Mouse (Mus musculus): ENCODE data around the gene Arpc2. TPM values are rescaled to one million over a fixed set of nuclear protein-coding genes. Genes with fewer than 3 reads are reported as not detected.
A peak's percentile ranks its signal among the peaks of the same experiment; 100 is the strongest.
"Not testable (repeated sequence)": the region's sequence is repeated elsewhere in the genome, so short reads cannot be mapped to it uniquely, and the experiment has no call there.

Gene Arpc2
- polyA plus RNA-seq, 1 experiment, result 235 TPM

DNA sequence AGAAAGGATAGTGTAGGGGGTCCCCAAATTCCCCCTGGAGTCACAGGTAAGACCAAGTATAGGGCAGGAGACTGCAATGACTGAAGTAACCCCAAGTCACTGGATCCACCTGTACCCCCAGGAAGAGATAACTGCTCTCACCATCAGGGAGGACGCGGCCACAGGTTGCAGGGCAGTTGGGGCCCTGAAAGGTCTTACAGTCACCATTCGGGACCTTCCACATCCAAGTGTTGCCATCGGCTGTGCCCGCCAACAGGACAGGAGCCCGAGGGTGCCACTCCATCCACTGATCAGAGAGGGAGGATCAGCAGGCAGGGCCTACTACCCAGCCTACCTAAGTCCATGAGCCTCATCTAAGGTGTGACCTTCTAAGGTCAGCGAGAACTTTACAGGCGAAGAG is 46.0 kb downstream of the Arpc2 start:
- no peak for DNase-seq (ENCODE audit: extremely low spot score in 1 of 2, low spot score in 1 of 2)

DNA sequence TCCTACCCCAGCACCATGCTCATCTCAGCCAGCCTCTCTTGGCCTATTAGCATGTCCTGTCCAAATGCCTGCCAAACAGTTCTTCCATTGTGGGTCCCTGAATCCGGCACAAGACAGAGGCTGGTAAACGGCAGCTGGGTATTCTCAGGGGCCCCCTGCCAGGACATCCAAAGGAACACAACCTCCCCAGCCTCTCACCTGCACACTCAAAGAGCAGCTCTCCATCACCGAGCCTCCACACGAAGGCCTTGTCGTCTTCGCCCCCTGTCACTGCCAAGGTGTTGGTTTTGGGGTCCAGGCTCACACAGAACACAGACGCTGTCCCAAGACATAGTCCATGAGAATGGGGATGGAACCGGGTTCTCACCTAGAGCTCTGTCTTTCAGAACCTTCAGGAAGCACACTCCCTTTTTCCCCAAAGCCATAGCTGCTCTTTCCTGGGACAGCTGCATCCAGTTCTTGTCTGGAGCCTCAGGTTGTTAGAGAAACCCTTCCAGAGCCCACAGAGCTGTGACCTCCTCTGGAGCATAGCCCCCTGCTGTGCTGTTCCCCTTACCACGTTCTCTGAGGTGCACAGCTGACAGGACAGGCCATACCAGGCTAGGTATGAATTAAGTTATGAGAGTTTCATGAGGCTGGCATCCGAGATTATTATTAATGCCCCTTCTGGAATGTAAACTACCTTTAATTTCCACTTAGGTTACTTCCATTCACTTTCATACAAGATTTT is 47.2 kb downstream of the Arpc2 start:
- no peak for DNase-seq (ENCODE audit: extremely low spot score in 1 of 2, low spot score in 1 of 2)

DNA sequence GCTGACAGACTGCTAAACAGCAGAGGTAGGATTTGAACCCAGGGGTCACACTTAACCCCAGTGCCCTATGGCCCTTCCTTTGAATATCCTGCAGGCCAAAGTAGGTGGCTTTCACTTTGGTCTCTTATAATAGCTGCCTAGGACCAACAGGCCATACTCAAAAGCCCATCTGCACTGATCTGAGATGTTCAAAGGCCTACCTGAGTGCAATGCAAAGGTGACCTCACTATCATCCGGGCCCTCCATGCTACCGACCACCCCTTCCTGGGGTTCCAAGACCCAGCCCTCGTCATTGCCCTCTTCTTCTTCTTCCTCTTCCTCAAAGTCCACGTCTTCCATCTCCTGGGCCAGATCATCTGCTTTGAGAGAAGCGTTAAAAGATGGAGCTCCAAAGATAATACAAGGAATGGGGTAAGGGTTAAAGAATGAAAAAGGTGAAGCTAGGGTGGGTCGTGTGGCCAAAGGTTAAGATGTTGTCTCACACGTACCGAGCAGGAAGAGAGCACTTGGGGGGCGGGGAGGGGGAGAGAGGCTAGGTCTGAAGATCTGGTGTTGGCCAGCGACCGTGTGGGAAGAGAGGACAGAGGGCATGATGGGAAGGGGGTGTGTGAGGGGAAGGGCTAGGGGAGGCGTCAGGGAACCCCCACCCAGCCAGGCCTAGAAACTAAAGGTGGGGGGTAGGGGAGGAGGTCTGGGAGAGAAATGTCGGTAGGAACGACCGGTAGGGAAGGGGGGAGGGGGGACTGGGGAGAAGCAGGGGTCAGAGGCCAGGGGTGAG is 48.0 kb downstream of the Arpc2 start:
- DNase-seq (ENCODE audit: extremely low spot score in 1 of 2, low spot score in 1 of 2), result peak in 1 of 2 experiments; percentile 55

DNA sequence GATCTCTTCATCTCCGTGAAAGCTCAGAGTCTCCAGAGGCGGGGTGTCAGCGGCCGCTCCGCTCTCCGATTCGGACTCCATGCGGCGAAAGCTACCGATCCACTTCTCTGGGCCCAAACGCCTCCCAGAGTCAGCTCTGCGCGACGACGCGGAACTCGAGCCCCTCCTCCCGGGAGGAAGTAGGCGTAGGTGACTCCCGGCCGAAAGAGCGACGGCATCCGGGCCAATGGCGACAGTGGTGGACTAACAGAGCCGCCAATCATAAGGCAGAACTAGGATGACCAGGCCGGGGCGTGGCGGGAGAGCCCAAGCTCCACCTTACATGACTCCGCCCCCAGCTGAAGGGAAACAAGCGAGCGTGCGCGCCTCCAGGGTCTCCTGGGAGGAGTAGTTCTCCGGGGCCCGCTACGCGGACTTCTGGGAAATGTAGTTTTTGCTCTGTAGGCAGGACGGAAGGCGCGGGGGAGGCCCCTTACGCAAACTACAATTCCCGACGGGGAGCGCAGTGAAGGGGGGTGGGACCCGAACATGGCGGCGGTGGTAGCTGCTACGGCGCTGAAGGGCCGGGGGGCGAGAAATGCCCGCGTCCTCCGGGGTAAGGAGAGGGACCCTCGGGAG is 48.8 kb downstream of the Arpc2 start, which contains the start of the genes Aamp and Pnkd:
Gene Aamp, minus strand, starts transcription at position 196 of the 618 bp plus-strand sequence.
Gene Pnkd, plus strand, starts transcription at position 388 of the 618 bp plus-strand sequence.
- DNase-seq (ENCODE audit: extremely low spot score in 1 of 2, low spot score in 1 of 2), result peak; percentile 100

DNA sequence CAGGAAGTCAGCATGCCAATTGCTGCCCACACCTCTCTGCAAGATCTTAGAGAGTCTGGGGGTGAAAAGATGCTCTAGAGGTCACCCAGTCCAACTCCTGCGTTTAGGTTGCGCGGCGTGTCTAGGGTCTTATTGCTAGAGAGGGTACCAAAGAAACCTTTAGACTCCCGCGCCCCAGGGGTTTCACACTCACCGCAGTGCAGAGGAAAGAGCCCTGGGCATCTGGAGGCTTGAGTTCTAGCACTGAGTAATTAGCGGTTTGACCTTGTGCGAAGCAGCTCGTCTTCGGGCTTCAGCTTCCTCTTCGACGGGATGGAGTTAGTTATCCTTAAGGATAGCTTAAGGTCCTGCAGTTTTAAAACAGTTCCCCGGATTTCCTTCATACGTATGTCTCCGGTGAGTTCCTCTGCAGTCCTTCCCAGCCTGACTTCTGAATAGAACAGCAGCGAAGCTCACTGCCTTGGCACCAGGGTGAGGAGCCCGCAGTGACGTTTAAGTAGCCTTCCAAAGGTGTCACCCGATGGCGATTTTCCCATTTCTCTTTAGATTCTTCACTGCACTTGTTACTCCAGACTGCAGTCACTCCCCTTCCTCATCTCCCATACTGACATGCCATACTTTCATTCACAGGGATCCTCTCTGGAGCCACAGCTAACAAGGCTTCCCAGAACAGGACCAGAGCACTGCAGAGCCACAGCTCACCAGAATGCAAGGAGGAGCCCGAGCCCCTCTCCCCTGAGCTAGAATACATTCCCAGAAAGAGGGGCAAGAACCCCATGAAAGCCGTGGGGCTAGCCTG is 49.5 kb downstream of the Arpc2 start:
- peak in 1 of 2 experiments; percentile 28 for DNase-seq (ENCODE audit: extremely low spot score in 1 of 2, low spot score in 1 of 2)

DNA sequence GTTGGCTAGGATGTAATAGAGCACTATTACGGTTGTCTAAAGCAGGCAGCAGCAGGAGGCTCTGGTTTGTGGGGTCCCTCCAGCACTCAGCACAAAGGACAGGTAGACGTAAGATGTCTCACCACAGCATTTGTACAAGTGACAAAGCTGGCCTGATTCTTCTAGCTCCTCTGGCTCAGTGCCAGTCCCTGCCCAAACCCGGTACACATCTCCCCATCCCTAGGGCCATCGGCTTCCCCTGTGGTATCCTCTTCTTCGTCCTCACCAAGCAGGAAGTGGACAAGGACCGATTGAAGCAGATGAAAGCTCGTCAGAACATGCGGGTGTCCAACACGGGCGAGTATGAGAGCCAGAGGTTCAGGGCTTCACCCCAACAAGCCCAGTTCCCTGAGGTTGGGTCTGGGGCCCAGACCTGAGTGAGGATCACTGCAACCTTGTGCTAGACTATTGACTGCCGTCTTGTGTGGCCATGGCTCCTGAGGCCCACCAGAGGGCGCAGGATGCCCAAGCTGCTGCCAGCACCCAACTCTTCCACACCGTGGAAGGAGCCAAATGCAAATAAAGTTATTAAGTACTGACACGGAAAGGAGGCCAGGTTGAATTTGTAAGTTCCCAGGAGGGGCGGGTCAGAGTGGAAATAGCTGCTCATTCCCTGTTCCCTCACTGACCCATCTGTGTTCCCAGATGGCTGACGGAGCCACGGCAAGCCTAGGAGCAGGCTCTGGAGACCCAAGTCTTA is 51.2 kb downstream of the Arpc2 start:
- DNase-seq (ENCODE audit: extremely low spot score in 1 of 2, low spot score in 1 of 2), result not testable (repeated sequence)

DNA sequence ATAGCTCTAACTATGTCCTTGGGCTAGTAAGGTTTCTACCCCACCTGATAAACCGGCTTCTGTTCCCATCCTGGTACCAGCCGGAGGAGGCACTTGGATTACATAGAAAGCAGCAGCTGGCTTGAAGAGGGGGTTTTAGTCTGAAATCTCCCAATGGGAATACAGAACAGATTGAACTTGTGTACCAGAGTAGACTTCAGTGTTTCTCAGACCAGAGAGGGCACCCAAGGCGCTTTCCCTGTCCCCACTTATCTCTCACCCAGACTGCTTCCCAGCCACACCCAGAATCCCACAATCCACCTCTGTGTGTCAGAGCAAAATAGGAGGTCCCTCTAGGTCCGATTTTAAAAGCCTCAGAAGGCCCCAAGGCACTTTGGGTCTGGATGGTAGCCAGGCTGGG is 52.4 kb downstream of the Arpc2 start:
- no peak for DNase-seq (ENCODE audit: extremely low spot score in 1 of 2, low spot score in 1 of 2)

DNA sequence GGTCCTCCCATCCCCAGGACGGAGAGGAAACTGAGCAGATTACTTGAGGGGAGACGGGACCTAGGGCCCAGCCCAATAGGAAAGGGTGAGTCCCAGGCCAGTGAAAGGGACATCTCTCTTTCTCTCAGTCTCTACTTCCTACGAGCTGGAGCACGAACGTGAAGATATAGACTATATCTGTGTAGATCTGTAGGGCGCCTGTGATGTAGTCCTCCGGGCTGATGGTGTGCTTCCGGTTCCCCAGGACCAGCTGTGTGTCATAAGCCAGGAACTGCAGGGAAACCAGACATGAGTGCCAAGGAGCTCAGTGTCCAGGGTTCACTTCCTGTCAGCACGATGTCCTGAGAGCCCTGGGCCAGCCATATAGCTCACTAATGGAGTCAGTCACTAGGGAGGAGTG is 53.4 kb downstream of the Arpc2 start:
- no peak for DNase-seq (ENCODE audit: extremely low spot score in 1 of 2, low spot score in 1 of 2)

DNA sequence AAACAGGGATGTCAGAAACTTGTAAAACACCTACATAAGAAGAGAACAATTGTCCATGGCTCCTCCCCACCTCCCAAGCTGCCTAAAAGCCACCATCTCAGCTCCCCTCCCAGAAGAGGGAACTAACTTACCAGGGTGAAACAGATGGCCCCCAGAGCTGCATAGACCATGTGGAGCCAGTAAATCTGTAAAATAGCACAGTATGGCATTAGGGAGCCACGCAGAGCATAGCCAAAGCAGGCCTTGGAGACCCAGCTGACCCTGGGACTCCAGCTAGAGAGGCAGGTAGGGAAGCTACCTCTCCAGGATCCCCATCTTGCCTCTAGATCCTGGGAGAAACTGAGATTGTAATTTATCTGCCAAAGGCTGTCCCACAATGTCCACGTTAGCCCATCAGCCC is 53.9 kb downstream of the Arpc2 start:
- no peak for DNase-seq (ENCODE audit: extremely low spot score in 1 of 2, low spot score in 1 of 2)

DNA sequence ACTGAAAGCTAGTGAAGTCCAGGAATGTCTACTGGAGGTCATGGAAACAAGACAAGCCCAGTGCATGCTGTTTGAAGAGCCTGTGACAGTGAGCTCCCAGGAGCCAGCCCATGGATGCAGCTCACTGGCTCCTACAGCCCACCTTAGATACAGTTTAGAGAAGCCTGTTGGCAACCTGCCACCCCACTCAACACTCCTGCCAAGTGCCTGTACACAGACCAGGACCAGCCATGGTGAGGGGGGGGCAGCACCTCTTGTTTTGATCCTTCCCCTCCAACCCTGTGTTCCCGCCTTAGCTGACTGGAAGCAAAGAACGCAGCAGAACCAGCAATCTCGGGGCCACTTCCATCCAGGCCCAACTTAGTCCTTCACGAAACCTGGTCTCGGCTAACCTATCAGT is 54.3 kb downstream of the Arpc2 start:
- DNase-seq (ENCODE audit: extremely low spot score in 1 of 2, low spot score in 1 of 2), result no peak

DNA sequence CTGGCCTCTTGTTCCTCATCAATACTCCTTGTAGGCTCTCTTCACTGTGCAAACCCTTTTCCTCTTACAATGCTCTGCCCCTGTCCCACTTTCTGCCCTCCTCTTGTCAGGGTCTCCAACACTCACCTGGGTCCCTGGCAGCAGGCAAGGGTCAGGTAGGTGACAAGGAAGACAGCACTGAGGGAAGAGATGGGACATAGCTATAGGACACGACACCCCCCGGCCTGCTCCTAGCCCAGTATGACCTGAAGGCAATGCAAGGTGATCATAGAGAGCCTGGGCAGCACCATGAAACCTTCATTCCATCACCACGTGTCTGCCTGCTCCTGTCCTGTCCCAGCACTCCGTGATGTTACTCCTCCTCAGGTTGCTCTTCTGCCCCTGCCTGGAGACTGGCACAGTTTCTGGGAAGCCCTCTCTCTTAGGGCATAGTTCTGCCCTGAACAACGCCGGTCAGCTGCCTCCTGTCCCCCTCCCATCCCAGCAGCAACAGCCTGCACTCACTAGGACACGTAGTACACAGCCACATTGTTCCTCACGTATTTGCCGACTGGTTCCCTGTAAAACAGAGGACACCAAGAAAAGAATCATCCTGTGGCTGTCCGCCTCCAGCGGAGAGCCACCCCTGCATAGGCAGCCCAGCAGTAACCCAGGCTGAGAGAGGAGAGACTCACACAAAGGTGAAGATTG is 56.6 kb downstream of the Arpc2 start:
- no peak for DNase-seq (ENCODE audit: extremely low spot score in 1 of 2, low spot score in 1 of 2)

DNA sequence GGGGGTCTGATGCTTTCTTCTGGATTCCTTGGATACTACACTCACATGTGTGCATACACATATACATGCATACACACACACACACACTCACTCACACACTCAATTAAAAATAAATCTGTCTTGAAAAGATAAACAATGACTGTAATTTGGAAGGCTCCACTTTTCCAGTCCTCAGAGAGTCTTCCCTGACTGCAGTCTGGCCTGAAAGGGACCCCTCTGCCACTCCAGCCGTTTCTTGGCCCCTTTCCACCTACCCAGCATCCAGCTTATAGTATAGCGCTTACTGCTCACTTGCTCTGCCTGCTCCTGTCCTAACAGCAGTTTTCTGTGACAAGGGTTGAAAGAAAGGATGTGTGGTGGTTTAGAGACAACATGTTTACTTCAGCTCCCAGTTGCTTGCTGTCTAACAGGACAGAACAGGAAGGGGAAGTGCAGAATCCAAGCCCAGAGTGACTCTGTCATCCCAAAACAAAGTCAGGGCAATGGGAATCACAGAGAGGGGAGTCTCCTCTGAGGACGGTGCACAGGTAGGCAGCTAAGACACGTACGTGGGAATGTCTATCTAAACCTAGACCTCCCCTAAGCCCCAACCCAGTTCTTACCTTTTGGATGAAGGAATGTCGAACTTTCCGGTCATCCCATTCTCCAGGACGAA is 57.5 kb downstream of the Arpc2 start:
- no peak for DNase-seq (ENCODE audit: extremely low spot score in 1 of 2, low spot score in 1 of 2)

DNA sequence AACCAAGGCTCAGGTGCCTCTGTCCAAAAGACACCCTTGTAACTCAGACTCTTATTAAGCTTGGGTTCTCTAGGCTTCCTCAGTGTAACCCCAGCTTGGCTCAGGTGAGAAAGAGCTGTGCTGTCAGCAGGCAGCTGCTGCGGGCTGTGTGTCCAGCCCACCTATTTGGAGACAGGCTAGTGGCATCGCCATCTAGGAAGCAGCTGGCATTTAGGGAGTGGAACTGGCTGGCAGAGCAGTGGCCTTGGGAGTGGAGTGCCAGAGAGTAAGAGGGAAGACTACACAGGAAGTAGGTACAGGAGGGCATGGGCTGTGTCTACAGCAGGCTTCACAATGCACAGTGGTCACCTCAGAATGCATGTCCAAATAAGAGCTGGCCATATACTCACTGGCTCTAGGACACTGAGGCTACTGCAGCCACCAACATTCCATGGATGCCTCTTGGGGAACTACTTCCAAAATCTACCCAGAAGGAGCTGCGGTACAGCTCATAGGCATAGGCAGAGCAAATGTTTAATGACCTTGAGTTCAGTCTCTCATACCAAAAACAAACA is 58.3 kb downstream of the Arpc2 start:
- no peak for DNase-seq (ENCODE audit: extremely low spot score in 1 of 2, low spot score in 1 of 2)

DNA sequence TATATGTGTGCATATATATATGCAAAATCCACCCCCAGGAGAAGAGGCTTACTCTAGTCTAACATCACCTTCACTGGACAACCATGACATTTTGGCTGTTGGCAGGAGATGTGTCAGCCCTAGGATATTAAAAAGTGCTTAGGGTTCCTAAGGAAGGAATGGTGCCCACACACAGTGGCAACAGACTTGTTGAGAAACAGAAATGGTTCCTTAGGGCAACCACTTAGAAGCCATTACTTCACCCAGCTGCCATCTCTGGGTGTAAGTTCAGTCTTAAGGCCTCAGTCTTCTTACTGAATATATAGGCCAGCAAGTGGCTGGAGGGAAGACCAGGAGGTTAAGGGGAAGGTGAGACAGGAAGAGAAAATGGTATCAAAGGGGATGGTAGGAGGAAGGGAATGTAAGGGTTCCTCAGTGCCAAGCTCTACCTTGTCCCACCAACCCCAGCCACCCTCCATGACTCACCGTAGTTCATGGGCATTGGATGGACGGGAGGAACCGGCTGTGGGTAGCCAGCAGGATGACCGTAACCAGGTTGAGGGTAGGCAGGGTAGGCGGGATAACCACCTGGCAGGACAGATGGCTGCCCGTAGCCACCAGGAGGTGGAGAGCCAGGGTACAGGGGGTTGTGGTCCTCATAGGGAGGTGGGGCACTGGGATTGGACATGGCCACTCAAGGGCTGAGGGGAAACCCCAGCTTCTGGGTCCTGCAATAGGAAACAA is 59.0 kb downstream of the Arpc2 start:
- DNase-seq (ENCODE audit: extremely low spot score in 1 of 2, low spot score in 1 of 2), result no peak

DNA sequence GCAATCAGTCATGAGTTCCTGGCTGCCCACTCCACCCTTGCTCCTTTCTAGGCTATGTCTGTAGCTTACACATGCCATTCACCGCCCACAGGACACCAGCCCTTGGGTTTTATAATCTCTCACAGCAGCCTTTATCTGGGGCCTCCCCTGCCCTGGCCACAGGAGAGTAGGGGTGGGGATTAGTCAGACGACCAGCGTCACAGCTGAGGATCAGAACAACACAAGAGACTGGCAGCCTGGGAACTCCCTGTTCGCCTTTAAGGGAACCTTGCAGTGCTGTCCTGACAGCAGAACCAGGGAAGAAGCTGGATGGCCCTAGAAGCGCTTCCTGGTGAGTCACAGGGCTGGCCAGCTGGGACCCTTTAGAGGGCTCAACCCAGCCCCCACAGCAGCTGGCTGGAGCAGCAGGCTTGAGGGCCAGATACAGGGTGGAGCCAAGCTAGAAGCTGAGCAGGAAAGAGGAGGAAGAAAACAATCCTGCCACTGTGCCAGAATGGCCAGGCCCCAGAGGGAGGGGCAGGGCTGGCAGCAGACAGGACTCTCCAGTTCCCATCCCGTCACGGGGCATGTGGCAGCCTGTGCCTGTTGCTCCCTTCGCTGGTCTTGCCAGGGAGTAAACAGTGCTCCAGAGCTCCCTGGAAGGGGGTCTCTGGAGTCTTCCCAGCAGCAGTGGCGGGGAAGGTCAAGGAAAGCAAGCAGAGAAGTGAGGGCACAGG is 59.7 kb downstream of the Arpc2 start:
- DNase-seq (ENCODE audit: extremely low spot score in 1 of 2, low spot score in 1 of 2), result peak; percentile 86 to 88

DNA sequence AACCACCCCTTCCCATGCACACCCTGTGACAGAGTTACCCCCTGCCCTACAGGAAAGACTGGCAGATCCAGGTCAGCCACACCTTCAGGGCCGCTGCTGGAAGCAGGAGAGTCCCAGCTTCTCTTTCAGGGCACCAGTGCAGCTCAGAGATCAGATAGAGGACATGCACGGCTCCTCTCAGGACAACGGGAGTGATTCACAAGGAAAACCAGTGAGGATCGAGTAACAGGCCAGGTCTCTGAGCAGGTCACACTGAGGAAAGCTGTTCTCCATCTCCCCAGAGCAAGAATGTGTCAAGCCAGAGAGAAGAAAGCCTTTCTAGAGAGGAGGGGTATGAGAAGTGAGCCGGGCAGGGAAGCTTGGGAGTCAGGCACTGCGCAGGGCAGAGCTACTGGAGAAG is 60.6 kb downstream of the Arpc2 start:
- no peak for DNase-seq (ENCODE audit: extremely low spot score in 1 of 2, low spot score in 1 of 2)

DNA sequence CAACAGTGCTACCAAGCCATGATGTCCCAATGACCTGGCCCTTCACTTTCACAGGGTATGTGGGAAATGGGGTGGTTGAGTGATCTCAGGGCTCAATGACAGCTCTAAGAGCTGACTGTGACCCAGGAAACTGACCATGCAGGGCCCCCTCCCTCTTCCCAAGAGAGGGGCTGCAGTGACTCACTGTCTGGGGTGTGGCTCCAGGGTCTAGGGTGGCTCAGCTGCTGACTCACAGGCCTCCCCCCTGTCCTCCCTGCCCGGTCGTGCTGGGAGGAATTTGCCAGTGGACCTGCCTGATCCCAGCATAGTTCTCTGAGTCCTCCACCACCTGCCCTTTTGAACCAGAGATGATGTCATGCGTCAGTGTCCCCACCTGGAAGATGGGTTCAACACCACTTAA is 61.4 kb downstream of the Arpc2 start:
- no peak for DNase-seq (ENCODE audit: extremely low spot score in 1 of 2, low spot score in 1 of 2)

Measured in frontal cortex, adult 2 months (tissue).